Mouse (Mus musculus) cerebellum, adult 9-11 months (tissue): ENCODE data around the gene Hyls1.

Source experiments
- DNase-seq: peaks from one replicate; pipeline ENCODE4 v3.0.0; 2022

Gene Hyls1

DNA sequence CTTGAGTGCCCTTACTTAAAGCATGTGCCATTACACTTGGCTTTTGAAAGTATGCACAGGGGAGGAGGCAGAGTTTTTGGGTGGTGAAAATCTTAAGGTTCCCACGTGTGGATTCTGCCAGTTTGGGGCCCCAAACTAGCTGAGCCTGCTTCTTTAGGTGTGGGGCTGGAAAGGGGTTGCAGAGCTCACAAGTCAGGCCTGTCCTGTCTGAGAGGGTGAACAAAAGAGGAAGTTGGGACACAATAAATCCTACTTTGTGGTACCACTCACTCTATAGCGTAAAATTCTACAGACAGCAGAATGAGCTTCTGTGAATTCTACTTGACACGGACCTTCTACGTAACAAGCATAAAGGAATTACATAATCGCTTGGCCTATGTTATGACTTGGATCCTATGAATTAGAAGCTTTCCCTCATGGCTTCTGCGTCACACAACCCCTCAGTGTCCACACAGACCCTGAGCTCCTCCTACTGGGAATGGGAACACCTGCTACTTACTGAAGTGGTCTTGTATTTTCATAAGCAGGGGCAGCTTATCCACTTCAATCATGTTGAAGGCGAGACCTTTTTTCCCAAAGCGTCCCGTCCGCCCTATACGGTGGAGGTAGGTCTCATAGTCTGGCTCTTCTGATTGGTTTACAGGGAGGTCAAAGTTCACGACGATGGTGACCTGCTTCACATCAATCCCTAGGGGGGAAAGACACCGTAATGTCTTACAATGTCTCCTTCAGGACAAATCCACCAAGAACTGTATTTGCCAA is 26.9 kb downstream of the Hyls1 start:
- no peak for DNase-seq

DNA sequence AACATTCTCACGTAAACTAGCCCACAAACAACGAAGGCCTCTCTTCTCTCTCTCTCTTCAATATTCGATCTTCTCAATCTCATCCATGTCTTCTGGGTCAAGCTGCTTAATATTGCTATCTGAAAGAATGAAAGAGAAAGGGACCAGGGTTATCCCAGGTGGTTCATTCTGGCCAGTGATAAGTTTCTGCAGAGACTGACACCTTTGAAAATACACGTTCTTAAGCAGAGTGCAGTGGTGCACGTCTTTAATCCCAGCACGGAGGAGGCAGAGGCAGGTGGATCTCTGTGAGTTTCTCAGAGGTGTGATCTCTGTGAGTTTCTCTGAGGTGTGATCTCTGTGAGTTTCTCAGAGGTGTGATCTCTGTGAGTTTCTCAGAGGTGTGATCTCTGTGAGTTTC is 28.3 kb downstream of the Hyls1 start:
- DNase-seq, result no peak

DNA sequence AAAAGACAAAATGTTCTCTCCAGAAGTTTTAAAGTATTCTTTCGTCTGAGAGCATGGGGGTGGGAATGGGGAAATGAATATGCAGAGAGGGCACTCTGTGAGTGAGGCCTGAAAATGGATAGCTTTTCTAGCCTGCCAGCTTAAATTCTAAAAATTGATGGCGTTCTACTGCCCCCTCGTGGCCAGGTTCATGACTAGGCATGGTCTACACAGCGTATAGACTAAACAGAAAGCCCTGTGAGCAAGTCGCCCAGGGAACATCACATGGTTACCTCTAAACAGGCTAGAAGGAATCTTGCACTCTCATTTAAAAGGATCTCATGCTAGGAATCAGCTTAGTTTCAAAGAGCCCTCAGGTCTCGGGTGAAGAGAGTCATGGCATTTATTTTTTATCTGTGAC is 28.7 kb downstream of the Hyls1 start:
- peak; percentile 69 for DNase-seq

DNA sequence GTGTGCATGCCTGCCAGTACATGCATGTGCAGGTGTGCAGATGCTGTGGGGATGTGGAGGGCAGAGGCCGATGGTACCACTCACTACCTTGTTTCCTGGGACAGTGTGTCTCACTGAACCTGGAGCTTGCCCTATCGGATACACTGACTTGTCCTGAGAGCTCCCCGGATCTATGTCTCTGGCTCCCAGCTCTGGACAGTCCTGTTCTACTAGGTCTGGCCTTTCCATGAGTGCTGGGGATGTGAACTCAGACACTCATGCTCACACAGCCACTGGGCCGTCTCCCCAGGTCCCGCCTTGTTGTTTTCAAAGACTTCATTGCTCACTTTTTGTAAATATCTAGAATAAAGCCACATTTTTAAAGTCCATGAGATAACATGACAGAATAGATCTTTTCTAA is 29.2 kb downstream of the Hyls1 start:
- DNase-seq, result no peak

DNA sequence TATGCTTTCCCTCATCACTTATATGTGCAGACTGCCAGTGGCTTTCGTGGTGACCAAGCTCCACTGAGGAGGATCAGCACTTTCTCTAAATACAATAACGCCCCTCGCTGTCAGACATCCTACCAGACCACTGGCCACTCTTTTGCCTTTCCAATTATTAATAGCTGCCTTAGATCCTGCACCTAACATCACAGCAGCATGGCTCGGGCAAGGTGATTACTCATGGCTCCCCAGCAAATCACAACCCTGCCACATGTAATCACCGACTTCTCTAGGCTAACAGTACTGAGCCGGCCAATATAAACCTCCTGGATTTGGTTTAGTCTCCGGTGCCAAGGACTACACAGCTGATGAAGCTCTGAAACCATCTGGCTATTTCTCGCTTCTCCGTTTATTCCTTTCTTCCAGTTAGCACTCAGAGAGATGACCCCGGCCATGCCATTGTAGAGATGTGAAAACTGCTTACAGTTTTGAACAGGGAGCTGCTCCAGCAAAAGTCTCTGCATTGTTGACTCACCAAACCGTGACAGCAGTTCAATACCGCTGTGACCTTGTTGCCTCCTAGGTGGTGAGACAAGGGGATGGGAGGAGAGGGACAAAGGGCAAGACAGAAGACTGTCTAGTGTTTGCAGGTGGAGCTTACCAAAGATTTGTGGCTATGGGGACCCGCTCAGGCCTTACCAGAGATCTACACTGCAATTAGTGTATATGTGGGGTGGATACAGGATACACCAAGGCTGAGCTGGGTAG is 31.0 kb downstream of the Hyls1 start:
- DNase-seq, result no peak

DNA sequence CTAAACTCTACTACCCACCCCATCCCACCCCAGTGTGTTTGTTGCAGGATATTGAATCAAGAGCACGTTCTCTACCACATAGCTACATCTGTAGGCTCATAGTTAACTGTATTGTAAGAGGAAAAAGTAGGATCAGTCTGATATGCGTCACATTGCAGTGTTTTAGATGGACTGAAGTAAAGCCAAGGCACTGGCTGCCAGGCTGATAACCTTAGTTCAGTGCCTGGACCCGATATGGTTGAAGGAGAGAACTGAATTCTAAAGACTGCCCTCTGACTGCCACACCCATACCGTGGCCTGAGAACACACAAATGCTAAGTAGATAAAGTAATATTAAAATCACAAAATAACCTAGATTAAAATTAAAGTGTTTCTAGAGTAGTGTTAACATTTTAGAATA is 34.3 kb downstream of the Hyls1 start:
- DNase-seq, result no peak

DNA sequence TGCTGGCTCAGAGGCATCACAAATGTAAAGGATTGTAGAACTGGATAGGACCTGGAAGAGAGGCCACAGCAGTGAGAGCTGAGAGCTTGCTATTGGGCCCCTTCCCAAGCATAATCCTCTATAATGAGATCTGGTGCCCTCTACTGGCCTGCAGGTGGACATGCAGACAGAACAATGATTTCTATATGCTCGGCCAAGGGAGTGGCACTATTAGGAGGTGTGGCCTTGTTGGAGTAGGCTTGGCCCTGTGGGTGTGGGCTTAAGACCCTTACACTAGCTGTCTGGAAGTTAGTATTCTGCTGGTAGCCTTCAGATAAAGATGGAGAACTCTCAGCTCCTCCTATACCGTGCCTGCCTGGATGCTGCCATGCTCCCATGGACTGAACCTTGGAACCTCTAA is 35.1 kb downstream of the Hyls1 start:
- peak; percentile 57 for DNase-seq

DNA sequence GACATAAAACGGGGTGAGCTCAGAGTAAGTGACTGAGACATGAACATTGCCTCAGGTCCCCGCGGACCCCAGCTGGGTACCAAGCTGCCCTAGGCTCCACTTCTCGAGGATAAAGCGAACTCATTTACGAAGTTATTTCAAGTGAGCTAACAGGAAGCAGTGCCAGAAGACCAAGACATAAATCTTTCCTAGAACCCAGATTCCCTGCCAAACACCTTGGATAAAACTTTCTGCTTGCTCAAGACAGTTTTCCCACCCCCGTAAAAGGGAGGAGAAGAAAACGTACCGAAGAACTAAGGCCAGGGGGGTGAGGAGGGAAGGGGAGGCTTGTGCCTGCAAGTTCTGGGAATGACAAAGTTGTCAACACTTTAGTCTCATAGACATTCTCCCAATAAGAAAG is 36.9 kb downstream of the Hyls1 start:
- DNase-seq, result no peak

DNA sequence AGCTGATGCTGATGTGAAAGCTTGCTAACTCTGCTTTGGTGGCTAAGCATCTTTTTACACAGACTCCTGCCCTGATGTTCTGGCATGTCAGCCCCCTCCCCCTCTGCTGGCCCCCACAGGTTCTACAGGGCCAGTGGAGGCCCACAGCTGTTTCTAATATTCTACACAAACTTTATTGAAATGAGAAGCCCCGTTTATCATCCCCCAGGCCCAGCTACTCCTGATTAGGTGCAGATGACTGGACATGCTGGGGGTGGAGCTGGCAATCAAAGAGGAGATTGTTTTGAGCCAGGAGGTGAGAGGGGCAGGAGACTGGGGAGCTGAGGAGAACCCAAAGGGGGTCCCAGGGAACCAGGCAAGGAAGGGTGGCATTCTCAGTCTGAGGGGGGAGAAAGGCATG is 40.4 kb downstream of the Hyls1 start:
- DNase-seq, result no peak

DNA sequence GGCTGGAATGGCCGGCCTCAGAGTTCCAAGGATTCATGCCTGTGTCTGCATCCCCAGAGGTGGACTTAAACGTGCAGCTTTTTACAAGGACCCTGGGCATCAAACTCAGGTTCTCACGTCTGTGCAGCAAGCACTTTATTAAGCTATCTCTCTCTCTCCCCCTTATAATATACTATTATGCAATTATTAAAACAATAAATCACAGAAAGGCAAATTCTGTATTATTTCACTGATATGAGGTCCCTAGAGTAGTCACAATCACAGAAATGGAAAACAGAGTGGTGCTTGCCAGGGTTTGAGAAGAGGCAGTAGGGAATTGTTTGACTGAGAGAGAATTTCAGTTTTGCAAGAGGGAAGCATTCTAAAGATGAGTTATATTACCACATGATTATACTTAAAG is 41.1 kb downstream of the Hyls1 start:
- no peak for DNase-seq

DNA sequence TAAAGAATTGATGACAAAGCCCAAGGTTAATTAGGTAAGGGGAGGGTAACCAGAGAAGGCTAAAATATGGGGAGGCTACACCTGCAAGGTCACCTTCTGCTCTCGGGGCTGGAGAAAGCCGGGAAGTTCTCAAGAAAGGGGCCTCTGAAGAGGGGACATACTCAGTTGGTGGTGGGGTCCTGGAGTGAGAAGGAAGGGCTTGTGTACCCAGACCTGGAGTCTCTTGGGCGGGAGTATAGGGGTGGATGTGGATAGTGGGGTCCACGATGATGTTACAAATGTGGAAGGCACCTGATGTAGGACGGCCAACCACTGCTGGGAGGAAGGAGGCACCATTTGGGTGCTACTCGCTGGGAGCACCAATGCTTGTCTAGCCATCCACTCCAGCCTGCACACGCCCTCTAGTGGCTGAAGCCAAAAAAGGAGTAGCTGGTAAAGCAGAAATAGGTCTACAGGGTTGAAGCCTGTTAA is 46.2 kb downstream of the Hyls1 start:
- DNase-seq, result peak; percentile 82

DNA sequence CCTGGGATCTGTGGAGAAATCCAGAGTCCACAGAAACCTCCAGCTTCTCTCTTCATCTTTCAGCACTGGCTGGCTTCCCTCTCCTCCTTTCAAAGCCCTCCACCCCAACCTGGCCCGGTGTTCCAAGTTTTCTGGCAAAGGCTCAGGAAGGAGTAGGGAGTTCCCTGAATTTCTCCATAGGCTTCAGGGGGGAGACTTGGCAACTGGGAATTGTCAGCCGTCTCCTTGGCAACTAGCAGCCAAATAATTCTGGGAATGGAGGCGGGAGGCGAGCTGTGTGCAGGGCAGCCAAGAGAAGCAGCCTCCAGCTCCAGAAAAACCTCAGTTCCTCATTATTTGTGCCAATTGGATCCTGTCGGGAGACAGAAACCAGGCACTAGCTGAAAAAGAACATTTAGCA is 46.7 kb downstream of the Hyls1 start:
- peak; percentile 69 for DNase-seq

DNA sequence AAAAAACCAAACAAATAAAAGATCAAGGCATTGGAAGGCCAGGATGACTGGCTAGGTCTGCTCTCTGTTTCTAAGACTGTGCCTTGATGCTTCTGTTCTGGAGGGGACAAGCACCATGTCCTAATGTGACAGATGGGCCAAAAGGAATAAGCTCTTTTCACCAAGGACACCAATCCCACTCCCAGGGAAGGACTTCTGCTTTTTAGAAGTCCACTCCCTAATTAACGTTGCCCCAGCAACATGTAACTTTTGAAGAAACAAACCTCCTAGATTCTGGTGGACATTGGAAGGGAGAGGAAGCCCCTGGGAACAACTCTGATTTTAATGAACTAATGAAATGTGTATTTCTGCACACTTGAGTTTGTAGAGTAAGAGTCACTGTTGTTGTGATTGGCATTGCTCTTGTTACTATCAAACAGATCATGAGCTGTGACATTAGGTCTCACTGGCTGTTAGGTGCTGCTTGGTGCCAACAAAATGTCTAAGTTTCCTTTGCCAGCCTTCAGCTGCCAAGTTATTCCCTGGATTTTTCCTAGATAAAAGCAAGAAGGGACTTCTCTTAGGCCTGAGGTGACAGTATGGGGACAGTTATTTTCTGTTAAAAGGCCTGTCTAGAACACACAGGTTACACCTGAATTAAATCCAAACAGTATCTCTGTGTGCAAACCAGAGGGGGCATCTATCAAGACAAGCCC is 47.2 kb downstream of the Hyls1 start:
- no peak for DNase-seq

DNA sequence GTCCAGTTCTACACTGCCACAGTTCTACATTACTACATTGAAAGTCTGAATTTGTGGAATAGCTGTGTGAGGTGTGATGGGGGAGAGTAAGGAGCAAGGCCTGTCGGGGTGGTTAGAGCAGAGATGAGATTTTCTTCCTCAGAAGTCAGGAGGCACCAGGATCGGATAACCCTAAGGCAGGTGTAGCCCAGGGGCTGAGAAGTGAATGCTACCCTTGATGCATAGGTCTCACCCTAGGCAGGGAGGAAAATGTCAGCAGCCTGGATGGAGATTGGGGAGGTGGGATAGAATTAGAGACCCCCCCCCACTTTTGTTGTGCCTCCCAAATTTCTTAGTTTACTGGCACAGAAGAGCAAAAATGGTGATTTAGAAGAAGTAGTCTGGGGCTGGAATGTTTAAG is 48.0 kb downstream of the Hyls1 start:
- no peak for DNase-seq

DNA sequence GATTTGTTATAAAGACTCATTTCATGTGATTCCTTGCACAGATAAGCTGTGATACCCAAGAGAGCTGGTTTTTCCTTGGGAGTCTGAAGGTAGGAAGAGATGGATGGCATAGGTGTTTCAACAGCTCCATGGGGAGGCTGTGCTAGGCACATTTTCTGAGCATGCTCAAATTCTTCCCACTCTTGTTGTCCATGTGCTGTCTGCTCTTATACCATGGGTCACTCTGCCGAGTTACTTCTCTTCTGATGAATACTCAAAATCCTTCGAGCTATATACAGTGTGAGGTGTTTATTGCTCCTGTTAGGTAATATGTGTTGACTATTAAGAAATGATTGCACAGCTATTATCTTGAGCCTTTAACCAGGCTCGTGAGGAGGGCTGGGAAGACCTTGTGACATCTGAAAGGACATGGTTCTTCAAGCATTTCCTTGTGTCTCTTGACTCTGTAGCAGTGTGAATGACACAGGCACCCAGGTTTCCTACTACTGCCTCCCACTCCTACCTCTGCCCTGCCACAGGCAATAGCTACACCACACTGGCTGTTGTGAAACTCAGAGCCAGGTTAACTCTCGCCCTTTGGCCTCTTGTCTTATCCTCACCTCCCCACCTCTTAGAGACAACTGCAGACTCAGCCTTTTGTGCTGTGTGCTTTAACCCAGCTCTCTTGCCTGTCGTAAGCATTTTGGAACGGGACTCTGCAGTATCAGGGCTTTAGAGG is 49.4 kb downstream of the Hyls1 start:
- no peak for DNase-seq

DNA sequence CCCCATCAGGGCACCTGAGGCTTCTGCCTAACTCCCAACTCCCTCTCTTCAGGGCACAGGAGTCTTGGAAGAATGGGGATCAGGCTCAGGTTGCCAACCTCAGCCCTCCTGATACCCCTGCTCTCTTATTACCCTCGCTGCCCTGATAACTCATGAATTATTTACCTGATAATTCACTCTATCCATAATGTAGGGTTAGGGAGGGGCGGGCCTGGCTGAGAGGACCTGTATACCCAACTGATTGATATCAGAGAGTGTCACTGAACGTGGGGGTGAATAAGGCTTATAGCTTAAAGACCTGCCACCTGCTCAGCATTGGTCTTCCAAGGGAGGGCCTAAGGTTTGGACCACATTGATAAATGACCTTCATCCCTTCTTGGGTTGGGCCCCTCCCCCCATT is 52.0 kb downstream of the Hyls1 start, which contains the start of gene Gm1113:
Gene Gm1113 (minus strand): TSS at position 101 of the 400 bp plus-strand sequence.
- no peak for DNase-seq

DNA sequence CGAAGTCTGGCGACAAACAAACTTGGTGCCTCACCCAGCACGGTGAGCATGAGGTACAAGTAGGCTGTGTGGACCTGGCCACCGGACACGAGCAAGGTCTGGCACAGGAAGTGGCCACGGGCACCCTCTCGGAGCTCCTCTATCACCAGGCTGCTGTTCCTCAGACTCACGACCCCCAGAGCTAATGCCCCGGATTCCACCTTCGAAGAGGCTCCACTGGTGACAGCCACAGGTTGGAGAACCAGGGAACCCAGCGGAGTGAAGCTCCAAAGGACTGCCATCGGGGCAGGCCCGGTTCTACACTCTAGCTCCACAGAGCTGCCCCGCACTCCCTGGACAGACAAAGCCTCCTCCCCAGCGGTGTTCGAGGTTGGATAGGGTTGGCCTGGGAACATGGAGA is 53.5 kb downstream of the Hyls1 start:
- DNase-seq, result no peak

DNA sequence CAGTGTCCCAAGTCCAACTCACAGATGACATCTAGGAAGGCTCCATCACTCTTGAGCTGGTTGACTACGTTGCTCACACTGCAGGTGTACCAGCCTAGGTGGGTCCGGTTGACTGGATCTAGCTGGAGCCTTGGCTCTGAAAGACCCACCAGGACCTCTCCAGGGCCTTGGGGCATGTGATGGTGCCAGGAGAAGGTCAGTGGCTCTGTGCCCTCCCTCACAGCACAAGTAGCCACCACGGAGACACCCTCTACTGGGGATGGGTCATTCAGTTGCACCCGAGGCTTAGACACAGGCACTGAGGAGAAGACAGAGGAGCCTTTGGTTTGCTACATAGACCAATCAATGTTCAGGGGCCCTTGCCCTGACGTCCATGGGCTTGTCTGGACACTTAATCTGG is 54.0 kb downstream of the Hyls1 start:
- no peak for DNase-seq

DNA sequence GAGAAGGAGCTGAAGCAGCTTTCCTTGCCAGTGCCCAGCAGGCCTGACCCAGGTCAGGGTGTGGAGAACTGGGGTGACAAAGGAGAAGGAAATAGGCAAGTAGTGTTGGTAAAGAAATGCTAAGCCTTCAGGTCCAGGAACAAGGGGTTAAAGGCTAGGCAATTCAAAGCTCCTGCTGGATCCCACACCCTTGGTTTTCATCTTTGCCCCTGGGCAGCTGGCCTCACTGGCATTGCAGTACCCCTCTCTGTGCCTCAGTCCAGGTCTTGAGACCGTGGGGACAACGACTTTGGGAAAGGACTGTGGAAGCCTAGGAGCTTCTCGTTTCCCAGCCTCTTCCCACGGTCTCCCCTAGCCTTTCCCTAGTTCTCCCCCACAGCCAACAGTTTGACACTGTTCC is 56.3 kb downstream of the Hyls1 start:
- no peak for DNase-seq
